Mouse (Mus musculus) CH12.LX (cell line): ENCODE results near the gene Sec14l5.

Experiments used
- CTCF ChIP-seq, 2 experiments: IDR thresholded peaks in 1 of 2; conservative IDR thresholded peaks in 1 of 2; 2 replicates each; pipeline ENCODE4 v1.5.1; 2011 to 2012; ENCODE audit warnings: low read depth in 2 of 2, low read length in 2 of 2, improper control_type of control experiment in 1 of 2, inconsistent platforms in 1 of 2, mild to moderate bottlenecking in 1 of 2, moderate library complexity in 1 of 2
- IRF4 ChIP-seq: IDR thresholded peaks from 2 replicates; pipeline ENCODE4 v1.6.1; 2014; ENCODE audit warnings: low read depth, mild to moderate bottlenecking, inconsistent platforms, low read length, improper control_type of control experiment
- USF1 ChIP-seq: IDR thresholded peaks from 2 replicates; pipeline ENCODE4 v1.6.1; 2014; ENCODE audit warnings: low read depth, mild to moderate bottlenecking, inconsistent platforms, low read length, improper control_type of control experiment

GRCm38 (mm10) chr16:5203668-5204433 lies 56.9 kb downstream of the Sec14l5 start, which contains the start of gene Nagpa:
- TF ChIP-seq CTCF (conservative IDR thresholded peaks at IDR 0.05 in 1 of 2, IDR thresholded peaks at IDR 0.05 in 1 of 2; ENCODE audit: low read depth in 2 of 2, low read length in 2 of 2) = 0 out of 4 replicates have a peak, but pooled peaks of 1 of the 2 experiments have one; percentile 3
- peak; percentile 100 for TF ChIP-seq USF1
- peak; percentile 46; the same call in 1 of the 2 replicates for TF ChIP-seq IRF4
